Mouse (Mus musculus) pancreas, adult 10 weeks (tissue): ENCODE results near the gene Abhd16b. TPM values are rescaled to one million over a fixed set of nuclear protein-coding genes. Genes with fewer than 3 reads are reported as not detected.

ENCODE experiments used
- polyA plus RNA-seq: library from polyadenylated mRNA; stranded (reverse); fragments of 350-450 nt; fragmentation: Illumina TruSeq; extraction: RNeasy Lipid Tissue Mini Kit (QIAGEN cat#74804); gene quantifications from one replicate; pipeline ENCODE4 v1.2.3, GENCODE M21; 2015; ENCODE audit warnings: low read depth, low replicate concordance; ENCODE audit not compliant: insufficient read depth

Gene Abhd16b
- polyA plus RNA-seq = not detected

GRCm38 (mm10) chr2:181493156-181493927 is at the start of gene Abhd16b:
Gene Abhd16b (plus strand): TSS chr2:181493206.

GRCm38 (mm10) chr2:181459153-181459672 is 33.8 kb upstream of the Abhd16b start, which contains the start of gene Zbtb46:
Gene Zbtb46 (minus strand): TSS chr2:181459426.

GRCm38 (mm10) chr2:181496831-181497547 is 4.0 kb downstream of the Abhd16b start, which contains the start of gene Tpd52l2:
Gene Tpd52l2 (plus strand): TSS chr2:181497142.

GRCm38 (mm10) chr2:181520118-181520935 is 27.3 kb downstream of the Abhd16b start, which contains the start of gene Dnajc5:
Gene Dnajc5 (plus strand): TSS chr2:181520485.

Other genes with a start within 250 kb of the Abhd16b start
- 11.1 TPM for gene Gmeb2, start 205.2 kb upstream of the Abhd16b start, polyA plus RNA-seq
- gene Stmn3, start 178.7 kb upstream of the Abhd16b start, polyA plus RNA-seq = 2.3 TPM
- 12.2 TPM for gene Rtel1, start 173.5 kb upstream of the Abhd16b start, polyA plus RNA-seq
- gene Zgpat, start 128.3 kb upstream of the Abhd16b start, polyA plus RNA-seq = 10.8 TPM
- 23.0 TPM for gene Arfrp1, start 127.8 kb upstream of the Abhd16b start, polyA plus RNA-seq
- gene Lime1, start 113.1 kb upstream of the Abhd16b start, polyA plus RNA-seq = 31.4 TPM
- 5.8 TPM for gene Zbtb46, start 33.8 kb upstream of the Abhd16b start, polyA plus RNA-seq
- gene Tpd52l2, start 3.9 kb downstream of the Abhd16b start, polyA plus RNA-seq = 18.3 TPM
- gene Dnajc5, start 27.3 kb downstream of the Abhd16b start, polyA plus RNA-seq = 9.5 TPM
- gene Uckl1, start 91.7 kb downstream of the Abhd16b start, polyA plus RNA-seq = 29.9 TPM
- 10.1 TPM for gene Prpf6, start 98.7 kb downstream of the Abhd16b start, polyA plus RNA-seq
- gene Zfp512b, start 99.6 kb downstream of the Abhd16b start, polyA plus RNA-seq = 8.9 TPM
- 6.7 TPM for gene Samd10, start 106.0 kb downstream of the Abhd16b start, polyA plus RNA-seq
- not detected for gene Gm29797, start 163.8 kb downstream of the Abhd16b start, polyA plus RNA-seq
- 31.8 TPM for gene Sox18, start 178.4 kb downstream of the Abhd16b start, polyA plus RNA-seq
- 4.0 TPM for gene Tcea2, start 187.1 kb downstream of the Abhd16b start, polyA plus RNA-seq
- gene Rgs19, start 200.8 kb downstream of the Abhd16b start, polyA plus RNA-seq = 7.0 TPM
- not detected for gene Lkaaear1, start 205.2 kb downstream of the Abhd16b start, polyA plus RNA-seq
- gene Oprl1, start 221.8 kb downstream of the Abhd16b start, polyA plus RNA-seq = not detected